Mouse (Mus musculus): ENCODE results near the gene Cib1.

The Cib1 gene

GRCm38 (mm10) chr7:80201888-80202540 is 30.6 kb downstream of the Cib1 start:
- no peak for DNase-seq (ENCODE audit: low read depth, low spot score)

- DNase-seq (ENCODE audit: low read depth, low spot score): no peak
Observed at GRCm38 (mm10) chr7:80200963-80201539, 31.6 kb downstream of the Cib1 start.

GRCm38 (mm10) chr7:80200588-80200945 is 32.0 kb downstream of the Cib1 start:
- no peak for DNase-seq (ENCODE audit: low read depth, low spot score)

- no peak for DNase-seq (ENCODE audit: low read depth, low spot score)
Observed at GRCm38 (mm10) chr7:80199851-80200587, 32.6 kb downstream of the Cib1 start.

- no peak for DNase-seq (ENCODE audit: low read depth, low spot score)
Observed at GRCm38 (mm10) chr7:80199286-80199685, 33.3 kb downstream of the Cib1 start.

GRCm38 (mm10) chr7:80198863-80199262 is 33.8 kb downstream of the Cib1 start:
- DNase-seq (ENCODE audit: low read depth, low spot score): no peak

GRCm38 (mm10) chr7:80197941-80198778 is 34.5 kb downstream of the Cib1 start:
- peak; percentile 82 for DNase-seq (ENCODE audit: low read depth, low spot score)

- DNase-seq (ENCODE audit: low read depth, low spot score): no peak
Observed at GRCm38 (mm10) chr7:80197371-80197770, 35.2 kb downstream of the Cib1 start.

GRCm38 (mm10) chr7:80195576-80196263 is 36.9 kb downstream of the Cib1 start:
- no peak for DNase-seq (ENCODE audit: low read depth, low spot score)

- DNase-seq (ENCODE audit: low read depth, low spot score): no peak
Observed at GRCm38 (mm10) chr7:80195146-80195545, 37.5 kb downstream of the Cib1 start.

GRCm38 (mm10) chr7:80193941-80194739 is 38.5 kb downstream of the Cib1 start:
- DNase-seq (ENCODE audit: low read depth, low spot score): no peak

GRCm38 (mm10) chr7:80192226-80193061 is 40.2 kb downstream of the Cib1 start:
- DNase-seq (ENCODE audit: low read depth, low spot score): peak; percentile 72

GRCm38 (mm10) chr7:80191455-80191854 is 41.2 kb downstream of the Cib1 start:
- DNase-seq (ENCODE audit: low read depth, low spot score): no peak

GRCm38 (mm10) chr7:80189147-80189933 is 43.3 kb downstream of the Cib1 start:
- no peak for DNase-seq (ENCODE audit: low read depth, low spot score)

- no peak for DNase-seq (ENCODE audit: low read depth, low spot score)
Observed at GRCm38 (mm10) chr7:80188579-80189125, 44.0 kb downstream of the Cib1 start.

GRCm38 (mm10) chr7:80187501-80187900 is 45.1 kb downstream of the Cib1 start:
- no peak for DNase-seq (ENCODE audit: low read depth, low spot score)

- DNase-seq (ENCODE audit: low read depth, low spot score): peak; percentile 79
Observed at GRCm38 (mm10) chr7:80186531-80187296, 45.9 kb downstream of the Cib1 start, which contains the start of gene Sema4b. Gene Sema4b (plus strand): TSS chr7:80186841.

GRCm38 (mm10) chr7:80186021-80186420 is 46.6 kb downstream of the Cib1 start:
- DNase-seq (ENCODE audit: low read depth, low spot score): no peak

Measured in embryo, embryonic 11.5 days (tissue).